Mouse (Mus musculus) activated CD4-positive, CD25-positive, alpha-beta regulatory T cell (primary cell): ENCODE results near the gene Bcl9l. TPM values are rescaled to one million over a fixed set of nuclear protein-coding genes. Genes with fewer than 3 reads are reported as not detected.

Source experiments
- polyA plus RNA-seq, 2 experiments: library from polyadenylated mRNA; unstranded; fragments of 100-300 nt; shearing (Covaris generic); gene quantifications; one replicate each; pipeline ENCODE4 v1.2.1; 2017

The Bcl9l gene
- polyA plus RNA-seq = 10 to 100 TPM; 14.8 to 24.6 TPM

DNA sequence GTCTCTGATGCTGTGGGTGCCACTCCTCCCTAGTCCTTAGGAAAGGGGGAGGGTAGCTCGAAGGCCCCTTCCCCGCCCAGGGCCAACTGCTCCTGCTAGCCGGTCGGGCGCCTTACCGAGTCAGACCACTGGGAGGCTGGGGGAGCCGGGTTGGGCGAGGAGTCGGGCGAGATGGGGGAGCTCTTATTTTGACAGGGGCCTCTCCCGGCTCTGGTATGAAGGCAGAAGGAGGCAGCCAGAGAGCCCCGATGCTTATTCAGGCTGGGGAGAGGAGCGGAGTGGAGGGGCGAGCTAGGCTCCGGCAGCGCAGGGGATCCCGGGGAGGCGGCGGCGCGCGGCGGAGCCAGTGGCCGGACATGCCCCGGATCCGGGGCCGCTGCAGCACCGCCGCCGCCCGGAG lies at the start of gene Bcl9l:
TSS of gene Bcl9l (plus strand) at position 274 of the 400 bp plus-strand sequence.

DNA sequence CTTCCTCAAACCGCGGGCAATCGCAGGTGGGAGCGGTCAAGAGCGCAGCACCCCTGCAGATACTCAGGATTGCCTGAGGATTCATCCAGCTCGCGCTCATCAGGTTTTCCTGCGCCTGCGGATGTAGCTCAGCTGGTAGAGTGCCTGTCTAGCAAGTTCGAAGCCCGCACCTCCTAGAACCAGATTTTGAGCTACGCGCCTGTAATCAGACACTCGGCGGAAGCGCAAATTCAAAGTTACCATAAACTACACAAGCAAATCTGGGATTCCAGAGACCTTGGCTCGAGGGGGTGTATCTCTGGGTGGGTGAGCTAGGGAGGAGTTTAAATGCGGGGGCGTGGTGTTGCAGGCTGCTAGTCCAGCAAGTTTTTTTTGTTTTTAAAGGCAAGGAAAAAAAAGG lies 41.7 kb upstream of the Bcl9l start, which contains the start of gene Foxr1:
TSS of gene Foxr1 (minus strand) at position 176 of the 400 bp plus-strand sequence.

DNA sequence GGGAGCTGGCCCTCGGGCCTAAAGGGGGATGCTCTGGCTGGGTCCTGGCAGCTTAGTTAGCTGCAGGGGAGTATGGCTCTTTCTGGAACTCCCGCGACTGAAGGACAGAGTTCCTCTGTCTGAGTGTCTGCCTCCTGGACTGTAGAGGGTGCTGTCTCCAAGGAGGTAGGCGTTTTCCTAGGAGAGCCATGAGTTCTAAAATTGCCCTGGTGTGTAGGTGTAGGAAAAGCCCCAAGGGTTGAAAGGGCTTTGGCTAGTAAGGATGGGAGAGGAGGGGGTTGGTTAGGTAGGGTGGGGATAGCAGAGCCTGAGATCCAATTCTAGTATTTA lies 27.8 kb upstream of the Bcl9l start, which contains the start of gene Upk2:
TSS of gene Upk2 (minus strand) at position 86 of the 330 bp plus-strand sequence.

Other genes starting within 250 kb of the Bcl9l start
- gene Cbl, start 248.8 kb upstream of the Bcl9l start, polyA plus RNA-seq = 10 to 100 TPM; 34.0 to 44.8 TPM
- gene Ccdc153, start 242.1 kb upstream of the Bcl9l start, polyA plus RNA-seq = not detected
- under 1 TPM in 1 of 2 experiments, not detected in 1; 0.29 TPM for gene Pdzd3, start 231.4 kb upstream of the Bcl9l start, polyA plus RNA-seq
- gene Nlrx1, start 214.2 kb upstream of the Bcl9l start, polyA plus RNA-seq = 10 to 100 TPM in 1 of 2 experiments, 1 to 10 TPM in 1; 4.7 to 19.8 TPM
- under 1 TPM; 0.23 to 0.47 TPM for gene Abcg4, start 194.2 kb upstream of the Bcl9l start, polyA plus RNA-seq
- 10 to 100 TPM; 19.1 to 24.3 TPM for gene Hinfp, start 177.2 kb upstream of the Bcl9l start, polyA plus RNA-seq
- 10 to 100 TPM; 11.9 to 17.2 TPM for gene C2cd2l, start 162.5 kb upstream of the Bcl9l start, polyA plus RNA-seq
- 10 to 100 TPM; 21.2 to 25.6 TPM for gene Dpagt1, start 156.8 kb upstream of the Bcl9l start, polyA plus RNA-seq
- gene H2afx, start 148.1 kb upstream of the Bcl9l start, polyA plus RNA-seq = 10 to 100 TPM; 91.6 to 95.0 TPM
- 10 to 100 TPM; 49.9 to 72.7 TPM for gene Hmbs, start 138.6 kb upstream of the Bcl9l start, polyA plus RNA-seq
- gene Vps11, start 121.2 kb upstream of the Bcl9l start, polyA plus RNA-seq = 10 to 100 TPM; 42.5 to 45.4 TPM
- gene Hyou1, start 103.3 kb upstream of the Bcl9l start, polyA plus RNA-seq = 10 to 100 TPM in 1 of 2 experiments, 1 to 10 TPM in 1; 8.6 to 14.9 TPM
- 10 to 100 TPM; 29.2 to 31.4 TPM for gene Slc37a4, start 86.0 kb upstream of the Bcl9l start, polyA plus RNA-seq
- gene Rps25, start 75.7 kb upstream of the Bcl9l start, polyA plus RNA-seq = 1,000 to 10,000 TPM; 1,382 to 2,409 TPM
- 100 to 1,000 TPM; 118 to 138 TPM for gene Trappc4, start 75.2 kb upstream of the Bcl9l start, polyA plus RNA-seq
- gene Ccdc84, start 64.3 kb upstream of the Bcl9l start, polyA plus RNA-seq = 10 to 100 TPM; 53.3 to 67.6 TPM
- under 1 TPM; 0.19 to 0.75 TPM for gene Foxr1, start 41.7 kb upstream of the Bcl9l start, polyA plus RNA-seq
- gene Upk2, start 27.8 kb upstream of the Bcl9l start, polyA plus RNA-seq = not detected
- gene Cxcr5, start 79.1 kb downstream of the Bcl9l start, polyA plus RNA-seq = 10 to 100 TPM; 18.4 to 24.1 TPM
- 10 to 100 TPM; 44.8 to 45.3 TPM for gene Ddx6, start 122.1 kb downstream of the Bcl9l start, polyA plus RNA-seq
- not detected for gene Treh, start 190.4 kb downstream of the Bcl9l start, polyA plus RNA-seq